Mouse (Mus musculus) kidney, embryonic 14.5 days (tissue): Measurements from ENCODE around the gene Tspan12. TPM values are rescaled to one million over a fixed set of nuclear protein-coding genes. Genes with fewer than 3 reads are reported as not detected.

Experiments
- ATAC-seq: fragments of 200-750 bp; cut with Nextera tagmentation; 2 replicates; pipeline ENCODE4 v1.8.0; 2017; ENCODE audit warnings: moderate number of reproducible peaks, mild to moderate bottlenecking, moderate TSS enrichment, moderate library complexity; ENCODE audit not compliant: low FRiP score, low TSS enrichment
- H3K27ac ChIP-seq: fragments of 300-500 bp; sonication (generic); 2 replicates; pipeline ENCODE4 v1.5.1; 2014; ENCODE audit warnings: low read depth, mild to moderate bottlenecking, low read length, moderate library complexity, mixed read lengths
- H3K27me3 ChIP-seq: fragments of 300-500 bp; sonication (generic); 2 replicates; pipeline ENCODE4 v1.6.1; 2014; ENCODE audit warnings: mild to moderate bottlenecking, low read length; ENCODE audit not compliant: control insufficient read depth, insufficient read depth
- H3K36me3 ChIP-seq: fragments of 300-500 bp; sonication (generic); 2 replicates; pipeline ENCODE4 v1.6.1; 2014; ENCODE audit warnings: low read length, mixed read lengths; ENCODE audit not compliant: control insufficient read depth, insufficient read depth
- H3K4me1 ChIP-seq: fragments of 300-500 bp; sonication (generic); 2 replicates; pipeline ENCODE4 v1.6.1; 2014; ENCODE audit warnings: low read length, mixed read lengths; ENCODE audit not compliant: control insufficient read depth, insufficient read depth
- H3K4me2 ChIP-seq: fragments of 300-500 bp; sonication (generic); replicated peaks from 2 replicates; pipeline ENCODE4 v1.6.1; 2014; ENCODE audit warnings: low read depth, mild to moderate bottlenecking, low read length
- H3K4me3 ChIP-seq: fragments of 300-500 bp; sonication (generic); 2 replicates; pipeline ENCODE4 v1.5.1; 2014; ENCODE audit warnings: mild to moderate bottlenecking, low read length
- H3K9ac ChIP-seq: fragments of 300-500 bp; sonication (generic); 2 replicates; pipeline ENCODE4 v1.6.1; 2014; ENCODE audit warnings: low read depth, mild to moderate bottlenecking, low read length, moderate library complexity
- H3K9me3 ChIP-seq: fragments of 300-500 bp; sonication (generic); 2 replicates; pipeline ENCODE4 v1.6.1; 2016; ENCODE audit warnings: low read length; ENCODE audit not compliant: control insufficient read depth
- whole genome bisulfite sequencing: fragments of 180-500 bp; shearing (Covaris S2); extraction: QIAGEN DNeasy Blood & Tissue Kit; methylation state at CpG from one replicate; pipeline ENCODE4 v1.1.7; 2014; 5-methylcytosine and 5-hydroxymethylcytosine counted together
- polyA plus RNA-seq: library from polyadenylated mRNA; unstranded; fragments of >200 nt; fragmentation: Nextera tagmentation; extraction: Ambion mirVana; gene quantifications from 2 replicates; pipeline ENCODE4 v1.2.1, GENCODE M21; 2014

The Tspan12 gene
- polyA plus RNA-seq, 1 experiment from 2014 or later = 61.8 TPM

GRCm38 (mm10) chr6:21857843-21858242 lies 5.5 kb upstream of the Tspan12 start:
- peaks cover 4% of the 10 kb centered on the region; the same call in 1 of the 2 replicates for H3K27me3 ChIP-seq
- 0 out of 2 replicates have a peak overlapping the region, but pooled peaks have one; percentile 5 for H3K4me2 ChIP-seq
- H3K9me3 ChIP-seq = no peaks in the 10 kb centered on the region
- 36% methylated on average over 7 of the region's 7 CpGs for WGBS
- no peak overlapping the region for H3K27ac ChIP-seq
- H3K36me3 ChIP-seq = no peaks in the 10 kb centered on the region
- H3K4me3 ChIP-seq = no peak overlapping the region
- ATAC-seq = peak; percentile 40; the same call in 1 of the 2 replicates
- H3K9ac ChIP-seq = no peak overlapping the region
- H3K4me1 ChIP-seq = 0 out of 2 replicates have a peak, but pooled peaks cover 2% of the 10 kb centered on the region

GRCm38 (mm10) chr6:21855921-21856320 lies 3.6 kb upstream of the Tspan12 start:
- no peaks in the 10 kb centered on the region for H3K9me3 ChIP-seq
- no peaks in the 10 kb centered on the region for H3K36me3 ChIP-seq
- ATAC-seq = no peak
- H3K4me2 ChIP-seq = no peak overlapping the region
- no peak overlapping the region for H3K27ac ChIP-seq
- H3K27me3 ChIP-seq = peaks cover 4% of the 10 kb centered on the region; the same call in 1 of the 2 replicates
- WGBS = 16% methylated on average over 7 of the region's 7 CpGs
- H3K9ac ChIP-seq = no peak overlapping the region
- no peaks in the 10 kb centered on the region for H3K4me1 ChIP-seq
- no peak overlapping the region for H3K4me3 ChIP-seq

GRCm38 (mm10) chr6:21853342-21853741 lies 1.0 kb upstream of the Tspan12 start:
- Histone ChIP-seq H3K4me1 (peaks cover 4% of the 10 kb centered on the region; the same call in 1 of the 2 replicates), H3K36me3 (no peaks in the 10 kb centered on the region), H3K4me2 (no peak overlapping the region), H3K27me3 (peaks cover 4% of the 10 kb centered on the region; the same call in 1 of the 2 replicates), H3K27ac (no peak overlapping the region), H3K9ac (no peak overlapping the region), H3K4me3 (no peak overlapping the region), H3K9me3 (no peaks in the 10 kb centered on the region)
- ATAC-seq = no peak
- 39% methylated on average over 6 of the region's 6 CpGs for WGBS

DNA sequence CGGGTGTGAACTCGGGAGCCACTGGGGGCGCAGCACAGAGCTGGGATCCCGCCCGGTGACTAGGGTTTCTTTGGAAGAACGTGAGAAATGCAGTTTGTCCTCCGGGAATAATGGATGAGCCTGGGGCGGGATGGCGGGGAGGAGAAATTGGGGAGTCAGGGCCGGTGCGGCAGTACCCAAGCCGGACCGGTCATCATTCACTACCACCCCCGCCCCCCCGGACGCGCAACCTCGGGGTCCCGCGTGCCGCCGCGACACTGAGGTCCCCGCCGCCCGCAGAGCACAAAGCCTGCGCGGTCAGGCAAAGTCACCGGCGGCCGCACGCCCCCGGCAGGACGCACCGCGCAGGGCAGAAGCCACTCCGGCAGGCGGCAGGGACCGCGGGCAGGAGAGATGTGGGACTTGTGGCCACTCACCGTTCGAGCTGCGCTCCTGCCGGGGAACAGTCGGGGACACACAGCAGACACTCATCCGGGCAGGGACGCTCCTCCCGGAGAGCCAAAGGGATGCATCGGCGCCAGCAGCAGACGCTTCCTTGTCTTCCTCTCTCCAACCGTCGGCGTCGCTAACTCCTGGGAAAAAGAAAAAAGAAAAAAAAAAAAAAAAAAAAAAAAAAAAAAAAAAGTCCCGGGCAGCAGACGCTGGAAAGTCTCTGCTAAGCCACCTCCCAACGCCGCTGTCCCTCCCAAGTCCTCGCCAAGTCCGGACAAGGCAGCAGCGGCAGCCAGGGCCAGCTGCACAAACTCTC lies 545 bp downstream of the Tspan12 start:
- ATAC-seq = peak; percentile 79
- Histone ChIP-seq H3K27me3 (no peaks in the 10 kb centered on the region), H3K4me1 (peaks cover 4% of the 10 kb centered on the region; the same call in 1 of the 2 replicates), H3K9ac (peak overlapping the region; percentile 77), H3K36me3 (no peaks in the 10 kb centered on the region), H3K9me3 (no peaks in the 10 kb centered on the region), H3K4me3 (peak overlapping the region; percentile 72), H3K4me2 (peak overlapping the region; percentile 49), H3K27ac (peak overlapping the region; percentile 91)
- WGBS = under 1% methylated on average over 62 of the region's 62 CpGs

- Histone ChIP-seq H3K36me3 (no peaks in the 10 kb centered on the region), H3K9me3 (no peaks in the 10 kb centered on the region), H3K4me2 (peak overlapping the region; percentile 49), H3K4me1 (peaks cover 4% of the 10 kb centered on the region; the same call in 1 of the 2 replicates), H3K27me3 (no peaks in the 10 kb centered on the region), H3K9ac (peak overlapping the region; percentile 77), H3K27ac (peak overlapping the region; percentile 91; the same call in 1 of the 2 replicates), H3K4me3 (peak overlapping the region; percentile 72)
- WGBS = 0% methylated on average over 5 of the region's 5 CpGs
- ATAC-seq = peak; percentile 91; the same call in 1 of the 2 replicates
Measured at GRCm38 (mm10) chr6:21851346-21851595, 1.0 kb downstream of the Tspan12 start.

DNA sequence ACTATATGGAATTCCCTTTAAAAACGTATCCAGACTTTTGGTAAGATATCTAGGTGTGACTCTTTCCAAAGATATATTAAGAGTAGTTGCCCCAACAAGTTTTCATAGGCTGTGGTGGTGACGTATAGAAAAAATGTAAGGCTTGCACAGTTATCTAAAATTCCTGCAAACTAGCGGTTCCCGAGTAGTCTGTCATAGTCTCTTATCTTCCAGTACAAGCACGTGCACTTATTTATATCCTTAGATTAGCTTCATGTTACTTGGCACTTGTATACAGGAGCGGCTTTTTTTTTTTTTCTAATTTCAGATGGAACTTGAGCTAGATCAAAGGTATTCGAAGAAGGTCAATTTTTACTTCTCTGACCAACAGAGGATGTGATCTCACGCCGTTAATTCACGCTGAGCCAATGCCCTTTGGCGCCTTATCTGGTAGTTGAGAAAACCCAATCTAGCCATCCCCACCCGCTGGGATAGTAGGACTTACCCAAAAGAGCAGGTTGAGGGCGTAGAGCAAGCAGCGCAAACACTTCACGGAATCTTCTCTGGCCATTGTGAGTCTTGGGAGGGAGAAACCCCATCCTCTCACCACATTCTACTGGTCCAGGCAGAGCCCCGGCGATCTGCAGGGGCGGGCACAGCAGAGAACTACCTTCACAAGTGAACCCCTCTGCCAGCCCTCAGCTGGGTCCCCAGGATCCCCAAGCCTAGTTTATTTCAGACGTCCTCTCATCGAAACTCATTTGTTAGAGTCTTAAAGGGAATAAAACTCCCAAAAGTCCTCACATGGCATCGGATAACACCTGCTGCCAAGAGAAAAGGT lies 1.6 kb downstream of the Tspan12 start:
- 16% methylated on average over 21 of the region's 21 CpGs for WGBS
- H3K4me2 ChIP-seq = peak overlapping the region; percentile 49
- H3K4me3 ChIP-seq = peak overlapping the region; percentile 72
- H3K9me3 ChIP-seq = no peaks in the 10 kb centered on the region
- H3K4me1 ChIP-seq = peaks cover 4% of the 10 kb centered on the region; the same call in 1 of the 2 replicates
- peak overlapping the region; percentile 77 for H3K9ac ChIP-seq
- ATAC-seq = peak; percentile 40
- no peaks in the 10 kb centered on the region for H3K27me3 ChIP-seq
- H3K36me3 ChIP-seq = no peaks in the 10 kb centered on the region
- H3K27ac ChIP-seq = no peak overlapping the region

GRCm38 (mm10) chr6:21848808-21849207 lies 3.5 kb downstream of the Tspan12 start:
- Histone ChIP-seq H3K27ac (no peak overlapping the region), H3K4me1 (peaks cover 4% of the 10 kb centered on the region; the same call in 1 of the 2 replicates), H3K27me3 (no peaks in the 10 kb centered on the region), H3K36me3 (no peaks in the 10 kb centered on the region), H3K4me2 (no peak overlapping the region), H3K4me3 (no peak overlapping the region), H3K9ac (no peak overlapping the region), H3K9me3 (no peaks in the 10 kb centered on the region)
- WGBS = 90% methylated on average over 4 of the region's 4 CpGs
- no peak for ATAC-seq

GRCm38 (mm10) chr6:21839976-21840775 lies 12.1 kb downstream of the Tspan12 start:
- Histone ChIP-seq H3K9ac (no peak overlapping the region), H3K4me2 (no peak overlapping the region), H3K4me1 (peaks cover 14% of the 10 kb centered on the region; the same call in 1 of the 2 replicates), H3K9me3 (no peaks in the 10 kb centered on the region), H3K27me3 (no peaks in the 10 kb centered on the region), H3K4me3 (no peak overlapping the region), H3K36me3 (peaks cover 11% of the 10 kb centered on the region; the same call in 1 of the 2 replicates), H3K27ac (no peak overlapping the region)
- ATAC-seq = peak; percentile 68; the same call in 1 of the 2 replicates
- 10% methylated on average over 9 of the region's 9 CpGs for WGBS
